ENCODE assay signal across 14 mouse cellular contexts in the genomic region with DNA sequence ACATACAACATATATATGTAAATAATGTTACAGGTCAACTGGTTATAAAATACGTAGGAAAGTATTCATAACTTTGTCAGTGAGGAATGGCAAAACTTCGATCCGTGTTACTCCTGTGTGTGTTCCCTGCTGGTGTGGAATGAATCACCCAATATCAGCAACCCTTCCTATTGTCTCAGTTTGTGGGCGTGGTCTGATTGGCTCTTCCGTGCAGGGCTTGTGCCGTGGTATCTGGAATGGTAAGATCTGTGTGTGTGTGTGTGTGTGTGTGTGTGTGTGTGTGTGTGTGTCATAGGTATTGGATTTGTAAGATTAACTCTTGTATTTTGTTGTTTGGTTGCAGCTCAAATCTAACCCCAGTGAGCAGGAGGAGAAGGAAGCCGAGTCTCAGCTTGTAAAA.
"Had no signal": no experiment of that assay in that cellular context is flagged by ENCODE, and none has a peak within 500 bp of the region (broad histone marks: within the 10 kb centered on the region; RNA-seq: fewer than 3 reads in every experiment).

No protein-coding gene starts in this region.

- DNase-seq: gastrocnemius, postnatal 14 days; gastrocnemius, postnatal 36 days; heart, adult 18-20 months; heart, postnatal 10 days; heart, postnatal 36 days; kidney, adult 11 months; kidney, adult 2 months; kidney, adult 9 months; kidney, postnatal 14 days; kidney, postnatal 36 days; layer of hippocampus, adult 9-11 months; layer of hippocampus, postnatal 36 days; left cerebral cortex, postnatal 4 days; liver, embryonic 13.5 days had no signal
